Mouse (Mus musculus): ENCODE measurements at regions not wholly inside any gene's neighbourhood (a gene's known extent, or its start where the extent isn't known, plus 50 kb on each side); places are given as distances from the start of the nearest gene placed in this dataset.

GRCm38 (mm10) chr8:93689832-93690471 lies 119.8 kb upstream of the Gnao1 start:
- H3K4me3 ChIP-seq (ENCODE audit: low read depth, low read length) = no peak overlapping the region
- 74% methylated on average over 4 of the region's 4 CpGs for WGBS
- no peaks in the 10 kb centered on the region for H3K36me3 ChIP-seq (ENCODE audit: control insufficient read depth, insufficient read depth, low read length)
- H3K27me3 ChIP-seq (ENCODE audit: control insufficient read depth, insufficient read depth, low read length) = no peaks in the 10 kb centered on the region
- TF ChIP-seq CTCF (IDR thresholded peaks at IDR 0.05; ENCODE audit: extremely low read depth, insufficient read length, insufficient replicate concordance, low read depth, low read length) (no peak), POLR2A (IDR thresholded peaks at IDR 0.05; ENCODE audit: low read depth, low read length) (no peak)
- no peak overlapping the region for H3K27ac ChIP-seq (ENCODE audit: insufficient read depth, low read depth, low read length)
- no peaks in the 10 kb centered on the region for H3K4me1 ChIP-seq (ENCODE audit: control insufficient read depth, insufficient read depth, insufficient read length, low read length)

GRCm38 (mm10) chr8:93691375-93691774 lies 118.4 kb upstream of the Gnao1 start:
- no peaks in the 10 kb centered on the region for H3K36me3 ChIP-seq (ENCODE audit: control insufficient read depth, insufficient read depth, low read length)
- TF ChIP-seq POLR2A (IDR thresholded peaks at IDR 0.05; ENCODE audit: low read depth, low read length) (no peak), CTCF (IDR thresholded peaks at IDR 0.05; ENCODE audit: extremely low read depth, insufficient read length, insufficient replicate concordance, low read depth, low read length) (no peak)
- no peak overlapping the region for H3K27ac ChIP-seq (ENCODE audit: insufficient read depth, low read depth, low read length)
- no peaks in the 10 kb centered on the region for H3K4me1 ChIP-seq (ENCODE audit: control insufficient read depth, insufficient read depth, insufficient read length, low read length)
- no peak overlapping the region for H3K4me3 ChIP-seq (ENCODE audit: low read depth, low read length)
- no peaks in the 10 kb centered on the region for H3K27me3 ChIP-seq (ENCODE audit: control insufficient read depth, insufficient read depth, low read length)
- WGBS = 93% methylated on average over 2 of the region's 2 CpGs

- WGBS = 55% methylated on average over 2 of the region's 2 CpGs
- no peak overlapping the region for H3K4me3 ChIP-seq (ENCODE audit: low read depth, low read length)
- H3K27ac ChIP-seq (ENCODE audit: insufficient read depth, low read depth, low read length) = no peak overlapping the region
- no peaks in the 10 kb centered on the region for H3K27me3 ChIP-seq (ENCODE audit: control insufficient read depth, insufficient read depth, low read length)
- no peaks in the 10 kb centered on the region for H3K36me3 ChIP-seq (ENCODE audit: control insufficient read depth, insufficient read depth, low read length)
- TF ChIP-seq CTCF (IDR thresholded peaks at IDR 0.05; ENCODE audit: extremely low read depth, insufficient read length, insufficient replicate concordance, low read depth, low read length) = no peak
- H3K4me1 ChIP-seq (ENCODE audit: control insufficient read depth, insufficient read depth, insufficient read length, low read length) = no peaks in the 10 kb centered on the region
These were observed 117.9 kb upstream of the Gnao1 start for GRCm38 (mm10) chr8:93691826-93692225.

- Histone ChIP-seq H3K4me3 (ENCODE audit: low read depth, low read length) (no peak overlapping the region), H3K27ac (ENCODE audit: insufficient read depth, low read depth, low read length) (no peak overlapping the region), H3K27me3 (ENCODE audit: control insufficient read depth, insufficient read depth, low read length) (no peaks in the 10 kb centered on the region), H3K36me3 (ENCODE audit: control insufficient read depth, insufficient read depth, low read length) (no peaks in the 10 kb centered on the region), H3K4me1 (ENCODE audit: control insufficient read depth, insufficient read depth, insufficient read length, low read length) (no peaks in the 10 kb centered on the region)
- no peak for TF ChIP-seq POLR2A (IDR thresholded peaks at IDR 0.05; ENCODE audit: low read depth, low read length)
- no peak for TF ChIP-seq CTCF (IDR thresholded peaks at IDR 0.05; ENCODE audit: extremely low read depth, insufficient read length, insufficient replicate concordance, low read depth, low read length)
- WGBS = 57% methylated on average over 7 of the region's 7 CpGs
These were observed 112.6 kb upstream of the Gnao1 start for GRCm38 (mm10) chr8:93697206-93697605.

GRCm38 (mm10) chr8:93698508-93698907 lies 111.3 kb upstream of the Gnao1 start:
- no peaks in the 10 kb centered on the region for H3K27me3 ChIP-seq (ENCODE audit: control insufficient read depth, insufficient read depth, low read length)
- 78% methylated on average over 3 of the region's 3 CpGs for WGBS
- H3K27ac ChIP-seq (ENCODE audit: insufficient read depth, low read depth, low read length) = no peak overlapping the region
- H3K4me1 ChIP-seq (ENCODE audit: control insufficient read depth, insufficient read depth, insufficient read length, low read length) = no peaks in the 10 kb centered on the region
- no peaks in the 10 kb centered on the region for H3K36me3 ChIP-seq (ENCODE audit: control insufficient read depth, insufficient read depth, low read length)
- TF ChIP-seq POLR2A (IDR thresholded peaks at IDR 0.05; ENCODE audit: low read depth, low read length) (no peak), CTCF (IDR thresholded peaks at IDR 0.05; ENCODE audit: extremely low read depth, insufficient read length, insufficient replicate concordance, low read depth, low read length) (no peak)
- no peak overlapping the region for H3K4me3 ChIP-seq (ENCODE audit: low read depth, low read length)

- Histone ChIP-seq H3K4me1 (ENCODE audit: control insufficient read depth, insufficient read depth, insufficient read length, low read length) (no peaks in the 10 kb centered on the region), H3K27me3 (ENCODE audit: control insufficient read depth, insufficient read depth, low read length) (no peaks in the 10 kb centered on the region), H3K27ac (ENCODE audit: insufficient read depth, low read depth, low read length) (no peak overlapping the region), H3K36me3 (ENCODE audit: control insufficient read depth, insufficient read depth, low read length) (no peaks in the 10 kb centered on the region), H3K4me3 (ENCODE audit: low read depth, low read length) (no peak overlapping the region)
- TF ChIP-seq POLR2A (IDR thresholded peaks at IDR 0.05; ENCODE audit: low read depth, low read length) (no peak), CTCF (IDR thresholded peaks at IDR 0.05; ENCODE audit: extremely low read depth, insufficient read length, insufficient replicate concordance, low read depth, low read length) (no peak)
- WGBS = 57% methylated on average over 3 of the region's 3 CpGs
These were observed 108.4 kb upstream of the Gnao1 start for GRCm38 (mm10) chr8:93701391-93701790.

GRCm38 (mm10) chr8:93712066-93712706 lies 97.6 kb upstream of the Gnao1 start:
- no peaks in the 10 kb centered on the region for H3K36me3 ChIP-seq (ENCODE audit: control insufficient read depth, insufficient read depth, low read length)
- H3K27ac ChIP-seq (ENCODE audit: insufficient read depth, low read depth, low read length) = no peak overlapping the region
- 84% methylated on average over 3 of the region's 3 CpGs for WGBS
- no peaks in the 10 kb centered on the region; the same call in 1 of the 2 replicates for H3K27me3 ChIP-seq (ENCODE audit: control insufficient read depth, insufficient read depth, low read length)
- TF ChIP-seq POLR2A (IDR thresholded peaks at IDR 0.05; ENCODE audit: low read depth, low read length) (no peak), CTCF (IDR thresholded peaks at IDR 0.05; ENCODE audit: extremely low read depth, insufficient read length, insufficient replicate concordance, low read depth, low read length) (no peak)
- H3K4me1 ChIP-seq (ENCODE audit: control insufficient read depth, insufficient read depth, insufficient read length, low read length) = no peaks in the 10 kb centered on the region
- H3K4me3 ChIP-seq (ENCODE audit: low read depth, low read length) = no peak overlapping the region

All from small intestine, adult 2 months (tissue).